Mouse (Mus musculus): ENCODE measurements around the gene Sbk3.
A peak's percentile ranks its signal among the peaks of the same experiment; 100 is the strongest.

The Sbk3 gene

GRCm38 (mm10) chr7:4993347-4993998 lies 22.5 kb upstream of the Sbk3 start:
- no peak for DNase-seq (ENCODE audit: low spot score in 2 of 2)

- no peak for DNase-seq (ENCODE audit: low spot score in 2 of 2)
Observed at GRCm38 (mm10) chr7:4988250-4988649, 17.3 kb upstream of the Sbk3 start.

GRCm38 (mm10) chr7:4976832-4977231 lies 5.9 kb upstream of the Sbk3 start:
- DNase-seq (ENCODE audit: low spot score in 2 of 2): no peak

DNA sequence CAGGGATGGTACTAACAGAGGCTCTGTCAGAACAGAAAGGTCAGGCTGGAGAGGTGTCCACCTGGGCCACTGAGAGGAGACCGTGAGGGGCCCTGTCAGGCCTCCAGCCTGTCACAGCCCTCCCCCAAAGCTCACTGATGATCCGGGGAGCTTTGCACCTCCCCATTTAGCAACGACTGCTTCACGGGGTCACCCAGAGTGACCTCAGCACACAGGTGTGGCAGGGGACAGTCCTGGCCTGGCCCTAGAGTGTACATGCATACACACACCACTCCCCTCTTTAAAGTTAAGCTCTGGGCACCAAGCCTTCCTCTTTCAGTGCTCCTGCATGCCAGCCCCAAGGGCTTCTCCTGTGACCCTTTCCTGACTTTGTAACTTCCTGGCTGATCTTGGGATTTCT lies 4.5 kb upstream of the Sbk3 start:
- no peak for DNase-seq (ENCODE audit: low spot score in 2 of 2)

GRCm38 (mm10) chr7:4972321-4973047 lies 1.5 kb upstream of the Sbk3 start:
- DNase-seq (ENCODE audit: low spot score in 2 of 2): no peak

GRCm38 (mm10) chr7:4971710-4972109 lies 742 bp upstream of the Sbk3 start:
- no peak for DNase-seq (ENCODE audit: low spot score in 2 of 2)

- DNase-seq (ENCODE audit: low spot score in 2 of 2): no peak
Observed at GRCm38 (mm10) chr7:4964988-4965387, 6.0 kb downstream of the Sbk3 start.

GRCm38 (mm10) chr7:4964272-4964671 lies 6.7 kb downstream of the Sbk3 start, which contains the start of gene Sbk2:
Sbk2 (minus strand) TSS chr7:4964406.
- peak; percentile 73 to 88 for DNase-seq (ENCODE audit: low spot score in 2 of 2)

DNA sequence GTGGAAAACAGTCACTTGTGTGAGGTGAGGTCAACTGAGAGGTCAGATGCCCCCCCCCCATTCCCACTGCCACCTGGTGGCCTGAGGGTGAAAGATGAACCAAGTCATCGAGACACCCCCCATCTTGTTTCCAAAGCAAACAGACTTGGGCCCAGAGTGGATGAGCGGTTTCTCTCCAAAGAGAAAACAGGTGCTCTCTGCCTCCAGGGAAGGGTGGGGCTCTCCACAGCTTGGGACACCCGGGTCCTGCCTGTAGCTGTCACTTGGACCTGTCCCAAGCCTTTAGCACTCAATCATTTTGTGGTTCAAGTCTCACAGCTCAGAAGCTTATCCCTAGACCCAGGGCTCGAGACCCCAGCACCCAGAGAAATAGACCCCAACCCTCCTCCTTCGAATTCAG lies 7.4 kb downstream of the Sbk3 start:
- DNase-seq (ENCODE audit: low spot score in 2 of 2): no peak

GRCm38 (mm10) chr7:4957361-4957760 lies 13.6 kb downstream of the Sbk3 start:
- peak in 1 of 2 experiments; percentile 37 for DNase-seq (ENCODE audit: low spot score in 2 of 2)

GRCm38 (mm10) chr7:4953815-4954445 lies 17.0 kb downstream of the Sbk3 start:
- no peak for DNase-seq (ENCODE audit: low spot score in 2 of 2)

DNA sequence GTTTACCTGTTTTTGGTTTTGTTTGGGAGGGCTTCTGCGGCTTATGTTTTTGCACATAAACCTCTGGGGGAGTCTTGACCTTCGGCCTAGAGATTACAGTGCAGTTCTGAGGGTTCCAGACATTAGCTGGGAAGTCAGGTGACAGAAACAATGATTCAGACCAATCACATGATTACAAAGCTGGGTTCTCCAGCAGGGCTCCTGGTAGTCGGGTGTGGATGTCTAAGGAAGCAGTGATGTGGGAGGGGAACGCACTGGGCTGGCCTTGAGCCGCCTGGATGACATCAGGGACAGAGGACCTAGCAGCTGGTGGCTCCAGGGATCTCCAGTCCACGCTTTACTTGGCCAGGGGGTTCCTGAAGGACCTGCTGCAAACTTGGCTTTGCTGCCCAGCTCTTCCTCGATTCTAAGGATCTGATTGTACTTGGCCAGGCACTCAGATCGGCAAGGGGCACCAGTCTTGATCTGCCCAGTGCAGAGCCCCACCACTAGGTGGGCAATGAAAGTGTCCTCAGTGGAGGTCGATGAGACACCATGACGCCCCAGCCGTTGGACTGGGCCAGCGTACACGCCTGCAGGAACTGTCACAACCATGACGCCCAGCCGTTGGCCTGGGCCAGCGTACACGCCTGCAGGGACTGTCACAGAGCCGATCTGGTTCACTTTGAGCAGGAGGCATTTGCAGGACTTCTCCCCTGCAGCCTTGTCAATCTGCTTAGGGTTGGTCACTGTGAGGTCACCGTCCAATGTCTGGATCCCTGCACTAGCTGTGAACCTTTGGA lies 20.2 kb downstream of the Sbk3 start:
- DNase-seq (ENCODE audit: low spot score in 2 of 2): no peak

DNA sequence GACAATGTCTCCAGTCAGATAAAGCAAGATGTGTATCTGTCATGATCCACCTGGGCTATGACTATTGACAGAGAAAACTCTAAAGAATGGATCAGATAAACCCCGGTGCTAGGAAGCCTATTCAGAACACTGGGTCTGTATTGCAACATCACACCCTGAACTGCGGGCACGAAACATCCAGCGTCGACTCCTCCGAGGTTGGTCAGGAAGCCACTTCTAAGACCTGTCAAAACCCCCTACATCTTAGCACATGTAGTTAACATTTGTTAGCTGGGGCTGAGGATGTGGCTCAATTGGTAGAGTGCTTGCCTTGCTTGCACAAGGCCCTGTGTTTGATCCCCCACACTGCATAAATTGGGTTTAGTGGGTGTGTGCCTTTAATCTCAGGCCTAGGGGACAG lies 22.6 kb downstream of the Sbk3 start:
- DNase-seq (ENCODE audit: low spot score in 2 of 2): no peak

DNA sequence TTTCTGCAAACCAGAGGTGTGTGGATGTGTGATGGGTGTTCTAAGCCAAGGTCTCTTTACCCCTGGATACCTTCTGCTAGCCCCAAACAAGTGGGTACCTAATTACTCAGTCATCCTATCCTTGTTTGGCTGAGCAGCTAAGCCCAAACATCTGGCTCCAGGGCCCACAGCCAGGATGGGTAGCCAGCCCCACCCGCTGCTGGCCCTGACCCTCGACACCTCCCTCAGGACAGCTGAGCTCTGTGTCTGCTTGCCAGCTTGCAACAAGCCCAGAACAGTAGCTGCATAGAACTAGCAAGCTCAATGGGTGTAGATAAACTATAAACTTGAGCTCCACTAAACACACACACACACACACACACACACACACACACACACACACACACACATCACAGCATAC lies 23.1 kb downstream of the Sbk3 start:
- no peak for DNase-seq (ENCODE audit: low spot score in 2 of 2)

- DNase-seq (ENCODE audit: low spot score in 2 of 2): peak; percentile 90 to 97
Observed at GRCm38 (mm10) chr7:4943223-4943815, 27.6 kb downstream of the Sbk3 start.

DNA sequence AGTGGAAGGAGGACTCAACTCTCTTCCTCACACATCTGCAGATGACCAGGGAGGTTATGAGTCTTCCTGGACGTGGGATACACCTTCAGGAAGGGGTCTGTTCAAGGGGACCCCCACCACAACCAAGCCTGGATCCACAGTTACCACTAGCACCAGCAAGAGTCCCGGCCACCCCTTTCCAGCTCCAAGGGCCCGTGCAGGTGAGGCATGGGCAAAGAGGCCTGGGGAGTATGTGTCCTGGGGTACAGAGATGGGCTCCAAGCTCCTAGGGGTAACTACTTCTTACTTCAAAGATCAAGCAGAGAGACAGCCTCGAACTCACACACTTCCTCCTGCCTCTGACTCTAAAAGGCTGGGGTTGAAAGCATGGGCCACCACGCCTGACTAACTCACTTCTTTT lies 28.3 kb downstream of the Sbk3 start:
- DNase-seq (ENCODE audit: low spot score in 2 of 2): no peak

GRCm38 (mm10) chr7:4940068-4940479 lies 30.9 kb downstream of the Sbk3 start:
- peak; percentile 80 to 95 for DNase-seq (ENCODE audit: low spot score in 2 of 2)

DNA sequence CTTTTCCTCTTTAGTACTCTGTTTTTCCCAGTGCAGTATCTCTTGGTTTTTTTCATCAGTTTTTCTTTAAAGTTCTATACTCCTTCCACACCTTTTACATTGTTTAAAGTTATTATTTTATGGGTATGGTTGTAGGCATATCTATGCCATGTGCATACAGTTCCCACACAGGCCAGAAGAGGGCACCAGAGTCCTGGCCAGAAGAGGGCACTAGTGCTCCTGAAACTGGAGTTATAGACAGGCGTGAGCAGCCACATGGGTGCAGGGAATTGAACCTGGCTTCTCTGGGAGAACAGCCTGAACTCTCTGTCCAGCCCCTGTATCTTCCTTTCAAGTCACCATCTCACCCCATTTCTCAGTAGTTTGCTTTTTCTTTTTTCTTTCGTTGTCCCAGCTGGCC lies 32.5 kb downstream of the Sbk3 start:
- peak; percentile 77 to 91 for DNase-seq (ENCODE audit: low spot score in 2 of 2)

DNA sequence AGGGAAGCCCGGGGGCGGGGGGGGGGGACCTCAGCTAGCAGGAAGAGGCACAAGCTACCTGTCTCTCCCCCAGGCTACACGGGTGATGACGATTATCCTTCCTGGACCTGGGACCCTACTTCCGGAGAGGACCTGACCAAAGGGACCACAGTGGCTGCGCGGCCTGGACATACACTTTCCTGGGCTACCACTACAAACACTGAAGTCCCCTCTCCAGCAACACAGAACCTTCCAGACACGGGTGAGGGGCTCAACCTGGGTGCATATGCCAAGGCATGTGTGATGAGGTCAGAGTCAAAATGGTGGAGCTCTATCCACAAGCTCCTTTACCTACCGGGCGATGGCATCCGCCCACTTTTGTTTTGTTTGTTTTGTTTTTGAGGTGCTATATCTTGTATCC lies 33.6 kb downstream of the Sbk3 start:
- DNase-seq (ENCODE audit: low spot score in 2 of 2): peak in 1 of 2 experiments; percentile 61

- DNase-seq (ENCODE audit: low spot score in 2 of 2): peak in 1 of 2 experiments; percentile 60
Observed at GRCm38 (mm10) chr7:4936832-4937231, 34.1 kb downstream of the Sbk3 start.

DNA sequence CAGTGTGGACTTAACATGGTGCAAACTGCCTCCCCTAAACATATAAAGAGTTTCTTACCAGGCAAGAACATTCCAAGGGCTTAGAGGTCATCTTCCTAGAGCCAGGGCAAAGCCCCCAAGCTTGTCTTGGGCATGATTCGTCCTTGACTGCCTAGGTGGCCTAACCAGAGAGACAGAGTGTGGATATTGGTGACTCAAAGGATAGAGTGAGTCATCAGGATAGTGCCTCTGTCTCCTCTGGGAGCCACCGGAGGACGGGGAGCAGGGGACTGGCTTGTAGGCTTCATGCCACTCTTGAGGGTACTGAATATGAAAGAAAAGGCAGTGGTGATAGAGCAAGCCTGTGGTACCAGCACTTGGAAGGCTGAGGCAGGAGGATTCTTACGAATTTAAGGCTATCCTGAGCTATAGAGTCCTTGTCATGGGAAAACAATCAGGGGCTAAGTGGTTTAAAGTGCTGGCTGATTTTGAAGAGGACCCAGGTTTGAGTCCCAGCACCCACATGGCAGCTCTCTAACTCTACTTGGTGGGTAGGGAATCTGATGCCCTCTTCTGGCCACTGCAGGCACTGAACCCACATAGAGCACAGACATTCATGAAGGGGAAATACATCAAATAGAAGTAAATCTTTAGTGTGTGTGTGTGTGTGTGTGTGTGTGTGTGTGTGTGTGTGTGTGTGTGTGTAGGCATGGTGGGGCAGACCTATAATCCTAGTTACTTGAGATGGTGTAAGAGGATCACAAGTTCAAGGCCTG lies 36.6 kb downstream of the Sbk3 start:
- no peak for DNase-seq (ENCODE audit: low spot score in 2 of 2)
